Mouse (Mus musculus): ENCODE data around the gene Trpt1.

- no peak for TF ChIP-seq CTCF (IDR thresholded peaks at IDR 0.05; ENCODE audit: control insufficient read depth, insufficient read depth, insufficient read length)
- no peak for TF ChIP-seq USF1 (IDR thresholded peaks at IDR 0.05; ENCODE audit: low read depth)
- TF ChIP-seq CEBPB (IDR thresholded peaks at IDR 0.05; ENCODE audit: low read depth), result no peak
These were observed 23.3 kb downstream of the Trpt1 start, which contains the start of gene Fermt3 for GRCm38 (mm10) chr19:7019191-7019590.
